Mouse (Mus musculus): Measurements from ENCODE around the gene Ifnar1. TPM values are rescaled to one million over a fixed set of nuclear protein-coding genes. Genes with fewer than 3 reads are reported as not detected.
A peak's percentile ranks its signal among the peaks of the same experiment; 100 is the strongest.
"Not testable (repeated sequence)": the region's sequence is repeated elsewhere in the genome, so short reads cannot be mapped to it uniquely, and the experiment has no call there.

The Ifnar1 gene
- total RNA-seq (2017) = 91.0 to 131 TPM (median 108 TPM) in 3 replicates

GRCm38 (mm10) chr16:91484808-91485700, at the start of gene Ifnar1:
Gene Ifnar1 (plus strand): TSS chr16:91485238.
- peak; percentile 95 for ATAC-seq (replicated peaks; ENCODE audit: insufficient number of reproducible peaks, low FRiP score, low TSS enrichment, poor library complexity, severe bottlenecking)

- ATAC-seq (replicated peaks; ENCODE audit: insufficient number of reproducible peaks, low FRiP score, low TSS enrichment, poor library complexity, severe bottlenecking) = no peak
Observed at GRCm38 (mm10) chr16:91438081-91438480, 47.0 kb upstream of the Ifnar1 start.

- ATAC-seq (replicated peaks; ENCODE audit: insufficient number of reproducible peaks, low FRiP score, low TSS enrichment, poor library complexity, severe bottlenecking) = not testable (repeated sequence)
Observed at GRCm38 (mm10) chr16:91438599-91438998, 46.4 kb upstream of the Ifnar1 start.

- ATAC-seq (replicated peaks; ENCODE audit: insufficient number of reproducible peaks, low FRiP score, low TSS enrichment, poor library complexity, severe bottlenecking) = no peak
Observed at GRCm38 (mm10) chr16:91441366-91441765, 43.7 kb upstream of the Ifnar1 start.

GRCm38 (mm10) chr16:91441811-91442240, 43.2 kb upstream of the Ifnar1 start:
- ATAC-seq (replicated peaks; ENCODE audit: insufficient number of reproducible peaks, low FRiP score, low TSS enrichment, poor library complexity, severe bottlenecking) = no peak

- no peak; the same call in 1 of the 2 replicates for ATAC-seq (replicated peaks; ENCODE audit: insufficient number of reproducible peaks, low FRiP score, low TSS enrichment, poor library complexity, severe bottlenecking)
Observed at GRCm38 (mm10) chr16:91442446-91442845, 42.6 kb upstream of the Ifnar1 start.

GRCm38 (mm10) chr16:91443211-91443611, 41.8 kb upstream of the Ifnar1 start:
- no peak for ATAC-seq (replicated peaks; ENCODE audit: insufficient number of reproducible peaks, low FRiP score, low TSS enrichment, poor library complexity, severe bottlenecking)

- ATAC-seq (replicated peaks; ENCODE audit: insufficient number of reproducible peaks, low FRiP score, low TSS enrichment, poor library complexity, severe bottlenecking) = no peak
Observed at GRCm38 (mm10) chr16:91444847-91445246, 40.2 kb upstream of the Ifnar1 start.

- ATAC-seq (replicated peaks; ENCODE audit: insufficient number of reproducible peaks, low FRiP score, low TSS enrichment, poor library complexity, severe bottlenecking) = peak; percentile 54
Observed at GRCm38 (mm10) chr16:91445566-91445965, 39.5 kb upstream of the Ifnar1 start.

- ATAC-seq (replicated peaks; ENCODE audit: insufficient number of reproducible peaks, low FRiP score, low TSS enrichment, poor library complexity, severe bottlenecking) = peak; percentile 19; the same call in 1 of the 2 replicates
Observed at GRCm38 (mm10) chr16:91446778-91447511, 38.1 kb upstream of the Ifnar1 start.

- no peak for ATAC-seq (replicated peaks; ENCODE audit: insufficient number of reproducible peaks, low FRiP score, low TSS enrichment, poor library complexity, severe bottlenecking)
Observed at GRCm38 (mm10) chr16:91447512-91447900, 37.5 kb upstream of the Ifnar1 start.

GRCm38 (mm10) chr16:91448088-91448487, 37.0 kb upstream of the Ifnar1 start:
- ATAC-seq (replicated peaks; ENCODE audit: insufficient number of reproducible peaks, low FRiP score, low TSS enrichment, poor library complexity, severe bottlenecking) = no peak

GRCm38 (mm10) chr16:91448895-91449294, 36.1 kb upstream of the Ifnar1 start:
- ATAC-seq (replicated peaks; ENCODE audit: insufficient number of reproducible peaks, low FRiP score, low TSS enrichment, poor library complexity, severe bottlenecking) = no peak

GRCm38 (mm10) chr16:91450137-91451064, 34.6 kb upstream of the Ifnar1 start:
- ATAC-seq (replicated peaks; ENCODE audit: insufficient number of reproducible peaks, low FRiP score, low TSS enrichment, poor library complexity, severe bottlenecking) = no peak

GRCm38 (mm10) chr16:91451949-91452348, 33.1 kb upstream of the Ifnar1 start:
- peak; percentile 79 for ATAC-seq (replicated peaks; ENCODE audit: insufficient number of reproducible peaks, low FRiP score, low TSS enrichment, poor library complexity, severe bottlenecking)

GRCm38 (mm10) chr16:91452363-91452896, 32.6 kb upstream of the Ifnar1 start:
- peak; percentile 47 for ATAC-seq (replicated peaks; ENCODE audit: insufficient number of reproducible peaks, low FRiP score, low TSS enrichment, poor library complexity, severe bottlenecking)

GRCm38 (mm10) chr16:91455868-91456267, 29.2 kb upstream of the Ifnar1 start:
- ATAC-seq (replicated peaks; ENCODE audit: insufficient number of reproducible peaks, low FRiP score, low TSS enrichment, poor library complexity, severe bottlenecking) = peak; percentile 27

- no peak; the same call in 1 of the 2 replicates for ATAC-seq (replicated peaks; ENCODE audit: insufficient number of reproducible peaks, low FRiP score, low TSS enrichment, poor library complexity, severe bottlenecking)
Observed at GRCm38 (mm10) chr16:91458301-91458746, 26.7 kb upstream of the Ifnar1 start.

All from monocyte, adult 5-6 weeks (primary cell).